Mouse (Mus musculus): ENCODE data around the gene Dcdc2b. TPM values are rescaled to one million over a fixed set of nuclear protein-coding genes. Genes with fewer than 3 reads are reported as not detected.

The Dcdc2b gene
- polyA plus RNA-seq, 1 experiment from 2014 or later, result 1.7 TPM

Other genes starting within 250 kb of the Dcdc2b start
- gene Zbtb8a, start 236.1 kb downstream of the Dcdc2b start, polyA plus RNA-seq (2015; fragmentation: Nextera tagmentation; extraction: Ambion mirVana), result 11.0 and 13.1 TPM in 2 replicates
- 5.8 and 6.2 TPM in 2 replicates for gene Zbtb8b, start 173.4 kb downstream of the Dcdc2b start, polyA plus RNA-seq (2015; fragmentation: Nextera tagmentation; extraction: Ambion mirVana)
- gene Bsdc1, start 152.7 kb downstream of the Dcdc2b start, polyA plus RNA-seq (2015; fragmentation: Nextera tagmentation; extraction: Ambion mirVana), result 23.1 and 27.2 TPM in 2 replicates
- gene Tssk3, start 123.2 kb downstream of the Dcdc2b start, polyA plus RNA-seq (2015; fragmentation: Nextera tagmentation; extraction: Ambion mirVana), result not detected in 2 replicates
- gene Fam229a, start 123.1 kb downstream of the Dcdc2b start, polyA plus RNA-seq (2015; fragmentation: Nextera tagmentation; extraction: Ambion mirVana), result 0.27 TPM in 1 of 2 replicates, not detected in the other
- gene Marcksl1, start 100.7 kb downstream of the Dcdc2b start, polyA plus RNA-seq (2015; fragmentation: Nextera tagmentation; extraction: Ambion mirVana), result 283 and 352 TPM in 2 replicates
- gene Hdac1, start 71.5 kb downstream of the Dcdc2b start, polyA plus RNA-seq (2015; fragmentation: Nextera tagmentation; extraction: Ambion mirVana), result 99.9 and 134 TPM in 2 replicates
- gene Lck, start 40.6 kb downstream of the Dcdc2b start, polyA plus RNA-seq (2015; fragmentation: Nextera tagmentation; extraction: Ambion mirVana), result 6.8 and 62.1 TPM in 2 replicates
- 4.4 and 5.0 TPM in 2 replicates for gene Fam167b, start 35.7 kb downstream of the Dcdc2b start, polyA plus RNA-seq (2015; fragmentation: Nextera tagmentation; extraction: Ambion mirVana)
- gene Eif3i, start 13.6 kb downstream of the Dcdc2b start, polyA plus RNA-seq (2015; fragmentation: Nextera tagmentation; extraction: Ambion mirVana), result 151 and 175 TPM in 2 replicates
- gene Tmem234, start 13.6 kb downstream of the Dcdc2b start, polyA plus RNA-seq (2015; fragmentation: Nextera tagmentation; extraction: Ambion mirVana), result 136 and 147 TPM in 2 replicates
- 19.0 and 22.9 TPM in 2 replicates for gene Iqcc, start 4.8 kb upstream of the Dcdc2b start, polyA plus RNA-seq (2015; fragmentation: Nextera tagmentation; extraction: Ambion mirVana)
- 47.3 and 52.4 TPM in 2 replicates for gene Ccdc28b, start 9.7 kb upstream of the Dcdc2b start, polyA plus RNA-seq (2015; fragmentation: Nextera tagmentation; extraction: Ambion mirVana)
- 38.4 and 50.8 TPM in 2 replicates for gene Txlna, start 26.8 kb upstream of the Dcdc2b start, polyA plus RNA-seq (2015; fragmentation: Nextera tagmentation; extraction: Ambion mirVana)
- 13.6 and 16.6 TPM in 2 replicates for gene Kpna6, start 58.5 kb upstream of the Dcdc2b start, polyA plus RNA-seq (2015; fragmentation: Nextera tagmentation; extraction: Ambion mirVana)
- gene Tmem39b, start 82.6 kb upstream of the Dcdc2b start, polyA plus RNA-seq (2015; fragmentation: Nextera tagmentation; extraction: Ambion mirVana), result 6.1 and 7.4 TPM in 2 replicates
- gene Khdrbs1, start 128.0 kb upstream of the Dcdc2b start, polyA plus RNA-seq (2015; fragmentation: Nextera tagmentation; extraction: Ambion mirVana), result 64.8 and 73.1 TPM in 2 replicates
- gene Ptp4a2, start 197.0 kb upstream of the Dcdc2b start, polyA plus RNA-seq (2015; fragmentation: Nextera tagmentation; extraction: Ambion mirVana), result 347 and 442 TPM in 2 replicates

All from heart, embryonic 15.5 days (tissue).